Mouse (Mus musculus): ENCODE measurements around the gene Plcb2.

- no peak for TF ChIP-seq CTCF (IDR thresholded peaks at IDR 0.05; ENCODE audit: low read depth, low read length)
- TF ChIP-seq POLR2A (IDR thresholded peaks at IDR 0.05; ENCODE audit: insufficient read depth, low read length), result no peak
Observed at GRCm38 (mm10) chr2:118750476-118750875, 22.2 kb upstream of the Plcb2 start.

Data from ES-Bruce4 (cell line).